Mouse (Mus musculus) right cerebral cortex, postnatal 14 days (tissue): ENCODE results near the gene Acsl3.

Source experiments
- DNase-seq: peaks from one replicate; pipeline ENCODE4 v3.0.0; 2022

Gene Acsl3

GRCm38 (mm10) chr1:78688149-78688548, 30.5 kb downstream of the Acsl3 start:
- DNase-seq, result no peak

- no peak for DNase-seq
These were observed 37.1 kb downstream of the Acsl3 start for GRCm38 (mm10) chr1:78694503-78695258.

- no peak for DNase-seq
These were observed 38.7 kb downstream of the Acsl3 start for GRCm38 (mm10) chr1:78696305-78696704.

GRCm38 (mm10) chr1:78696903-78697302, 39.3 kb downstream of the Acsl3 start:
- DNase-seq, result no peak

- DNase-seq, result no peak
These were observed 40.5 kb downstream of the Acsl3 start for GRCm38 (mm10) chr1:78698138-78698537.

- DNase-seq, result no peak
These were observed 44.1 kb downstream of the Acsl3 start for GRCm38 (mm10) chr1:78701740-78702139.

- no peak for DNase-seq
These were observed 44.8 kb downstream of the Acsl3 start for GRCm38 (mm10) chr1:78702282-78702963.

GRCm38 (mm10) chr1:78702964-78703285, 45.3 kb downstream of the Acsl3 start:
- DNase-seq, result no peak

GRCm38 (mm10) chr1:78706338-78706737, 48.7 kb downstream of the Acsl3 start:
- DNase-seq, result no peak

GRCm38 (mm10) chr1:78707280-78707679, 49.7 kb downstream of the Acsl3 start:
- DNase-seq, result peak; percentile 49

- no peak for DNase-seq
These were observed 52.4 kb downstream of the Acsl3 start for GRCm38 (mm10) chr1:78710026-78710425.

- DNase-seq, result no peak
These were observed 53.1 kb downstream of the Acsl3 start for GRCm38 (mm10) chr1:78710613-78711329.

- peak; percentile 75 for DNase-seq
These were observed 67.0 kb downstream of the Acsl3 start for GRCm38 (mm10) chr1:78724458-78725190.

GRCm38 (mm10) chr1:78725191-78725490, 67.5 kb downstream of the Acsl3 start:
- no peak for DNase-seq

GRCm38 (mm10) chr1:78725617-78726223, 68.1 kb downstream of the Acsl3 start:
- peak; percentile 17 for DNase-seq

GRCm38 (mm10) chr1:78730114-78730720, 72.6 kb downstream of the Acsl3 start:
- no peak for DNase-seq

- no peak for DNase-seq
These were observed 74.7 kb downstream of the Acsl3 start for GRCm38 (mm10) chr1:78732290-78732689.

GRCm38 (mm10) chr1:78734261-78735000, 76.8 kb downstream of the Acsl3 start:
- no peak for DNase-seq

GRCm38 (mm10) chr1:78737646-78738045, 80.0 kb downstream of the Acsl3 start:
- DNase-seq, result no peak

- no peak for DNase-seq
These were observed 83.1 kb downstream of the Acsl3 start for GRCm38 (mm10) chr1:78740676-78741075.

- DNase-seq, result no peak
These were observed 84.6 kb downstream of the Acsl3 start for GRCm38 (mm10) chr1:78742198-78742597.

- DNase-seq, result no peak
These were observed 85.7 kb downstream of the Acsl3 start for GRCm38 (mm10) chr1:78743318-78743717.
